ENCODE assay signal across 9 mouse cellular contexts in the genomic region with DNA sequence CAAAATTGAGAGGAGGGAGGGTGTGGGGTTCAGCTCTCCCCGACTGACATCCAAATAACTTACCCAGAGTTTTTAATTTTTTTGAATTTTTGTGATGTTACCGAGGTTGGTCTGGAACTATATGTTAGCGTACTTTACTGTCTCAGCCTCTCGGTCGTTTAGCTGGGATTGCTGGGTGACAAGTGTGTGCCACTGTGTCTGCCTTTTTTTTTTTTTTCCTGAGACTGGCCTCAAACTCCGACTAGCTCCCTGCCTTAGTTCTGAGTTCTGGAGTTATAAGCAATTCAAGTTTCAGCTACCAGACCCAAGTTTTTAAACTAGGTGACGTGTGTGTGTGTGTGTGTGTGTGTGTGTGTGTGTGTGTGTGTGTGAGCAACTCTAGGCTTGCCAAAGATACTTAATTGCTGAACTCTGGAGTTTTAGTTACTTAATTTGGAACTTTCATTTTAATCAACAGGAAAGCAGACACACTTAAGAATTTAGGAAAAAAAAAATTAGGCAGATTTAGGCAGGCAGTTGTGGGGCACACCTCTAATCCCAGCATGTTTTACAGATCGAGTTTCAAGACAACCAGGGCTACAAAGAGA. TPM values are rescaled to one million over a fixed set of nuclear protein-coding genes. Genes with fewer than 3 reads are reported as not detected.
DNase-seq lines count a peak whose midpoint lies in the region; ATAC-seq and TF ChIP-seq lines count a peak whose summit lies in the region.
"Had no signal": no experiment of that assay in that cellular context is flagged by ENCODE, and none has a peak within 500 bp of the region (broad histone marks: within the 10 kb centered on the region; RNA-seq: fewer than 3 reads in every experiment).

No protein-coding gene starts in this region.

- TF ChIP-seq RAD21 in CH12.LX (IDR thresholded peaks at IDR 0.05; ENCODE audit: low read depth, low read length), result no peak

- no peak for ATAC-seq in heart, embryonic 11.5 days (replicated peaks; ENCODE audit: insufficient number of reproducible peaks, low FRiP score, low TSS enrichment)
- no peak for ATAC-seq in forebrain, embryonic 14.5 days
- no peak for ATAC-seq in liver, embryonic 16.5 days (ENCODE audit: low read depth)

- intact Hi-C loops in heart, postnatal 25 days (cut with DNase I), result no loop called here

- peak overlapping the region; percentile 90 for H3K9ac ChIP-seq in heart, embryonic 11.5 days (ENCODE audit: low read depth, low read length)
- H3K9ac ChIP-seq in CH12.LX (ENCODE audit: insufficient read depth, low read depth), result peak overlapping the region; percentile 84
- peak overlapping the region; percentile 85 for H3K9ac ChIP-seq in forebrain, embryonic 14.5 days (ENCODE audit: low read length)
- peak overlapping the region; percentile 97 for H3K9ac ChIP-seq in liver, embryonic 16.5 days (ENCODE audit: low read depth, low read length)

- no peak for TF ChIP-seq EP300 in CH12.LX (IDR thresholded peaks at IDR 0.05; ENCODE audit: low read length)

- peak overlapping the region; percentile 79 for H3K4me2 ChIP-seq in heart, embryonic 11.5 days
- H3K4me2 ChIP-seq in CH12.LX (ENCODE audit: insufficient read depth, low read depth, poor library complexity, severe bottlenecking), result peak overlapping the region; percentile 96
- peak overlapping the region; percentile 69 for H3K4me2 ChIP-seq in forebrain, embryonic 14.5 days (ENCODE audit: low read length)
- H3K4me2 ChIP-seq in liver, embryonic 16.5 days (ENCODE audit: low read depth, low read length), result peak overlapping the region; percentile 83

- no peaks in the 10 kb centered on the region for H3K4me1 ChIP-seq in heart, embryonic 11.5 days (ENCODE audit: control insufficient read depth, insufficient read depth, low read length)
- peaks cover 4 to 30% of the 10 kb centered on the region in 2 experiments; a peak in 3 of 4 replicates for H3K4me1 ChIP-seq in CH12.LX (ENCODE audit: control insufficient read depth in 1 of 2, insufficient read depth in 2 of 2)
- H3K4me1 ChIP-seq in forebrain, embryonic 14.5 days (ENCODE audit: control insufficient read depth, insufficient read depth, low read length), result peaks cover 2% of the 10 kb centered on the region; the same call in 1 of the 2 replicates
- peaks cover 29% of the 10 kb centered on the region for H3K4me1 ChIP-seq in liver, embryonic 16.5 days (ENCODE audit: control insufficient read depth, low read depth, low read length)

- DNase-seq in heart, postnatal 25 days (ENCODE audit: low spot score), result no peak
- no peak for DNase-seq in CH12.LX (ENCODE audit: extremely low read depth)
- no peak for DNase-seq in forebrain, embryonic 14.5 days (ENCODE audit: low spot score)
- no peak for DNase-seq in ovary, postnatal 36 days (ENCODE audit: low spot score)
- no peak for DNase-seq in spleen, postnatal 4 days (ENCODE audit: low spot score in 2 of 2)
- DNase-seq in right cerebral cortex, adult 2 months (ENCODE audit: low spot score in 2 of 2), result no peak
- DNase-seq: right cerebral cortex, postnatal 14 days had no signal

- H3K36me3 ChIP-seq in heart, embryonic 11.5 days (ENCODE audit: control insufficient read depth, insufficient read depth, low read length), result no peaks in the 10 kb centered on the region
- peaks cover 0 to 13% of the 10 kb centered on the region in 2 experiments for H3K36me3 ChIP-seq in CH12.LX (replicated peaks in 1 of 2; ENCODE audit: control insufficient read depth in 1 of 2, insufficient read depth in 1 of 2, low read length in 1 of 2)
- no peaks in the 10 kb centered on the region for H3K36me3 ChIP-seq in forebrain, embryonic 14.5 days (ENCODE audit: control insufficient read depth, insufficient read depth, low read length)
- peaks cover 7% of the 10 kb centered on the region for H3K36me3 ChIP-seq in liver, embryonic 16.5 days (ENCODE audit: control insufficient read depth, insufficient read depth)

- no peak for TF ChIP-seq POLR2A in CH12.LX (IDR thresholded peaks at IDR 0.05; ENCODE audit: low read depth, low read length)

- TF ChIP-seq CTCF in CH12.LX (conservative IDR thresholded peaks at IDR 0.05 in 1 of 2, IDR thresholded peaks at IDR 0.05 in 1 of 2; ENCODE audit: low read depth in 2 of 2, low read length in 2 of 2), result no peak

- no peak overlapping the region for H3K27ac ChIP-seq in heart, embryonic 11.5 days (ENCODE audit: low read depth, low read length)
- H3K27ac ChIP-seq in CH12.LX (ENCODE audit: insufficient read depth, low read depth), result no peak overlapping the region
- no peak overlapping the region for H3K27ac ChIP-seq in forebrain, embryonic 14.5 days (ENCODE audit: low read depth, low read length)
- peak overlapping the region; percentile 37; the same call in 1 of the 2 replicates for H3K27ac ChIP-seq in liver, embryonic 16.5 days (ENCODE audit: low read length)

- dilution Hi-C loops in CH12.LX (cut with MboI; ENCODE audit: extremely low pct_ligation_motif_present, extremely low pct_unique_long_range_greater_than_20kb, low sequenced_read_pairs), result no loop called here

- WGBS in heart, embryonic 11.5 days (ENCODE audit: insufficient replicate concordance), result 24% methylated on average over 8 of the region's 8 CpGs
- 16% methylated on average over 8 of the region's 8 CpGs for WGBS in forebrain, embryonic 14.5 days
- 9% methylated on average over 8 of the region's 8 CpGs for WGBS in liver, embryonic 16.5 days (ENCODE audit: insufficient replicate concordance)

- peaks cover 62% of the 10 kb centered on the region for H3K79me2 ChIP-seq in CH12.LX (replicated peaks; ENCODE audit: control insufficient read depth, extremely low read depth, insufficient read depth, poor library complexity, severe bottlenecking)

- in situ Hi-C loops in CH12.LX (cut with MboI; ENCODE audit: low pct_ligation_motif_present, low pct_unique_long_range_greater_than_20kb, low sequenced_read_pairs), result no loop called here

- H3K9me3 ChIP-seq in heart, embryonic 11.5 days (replicated peaks; ENCODE audit: control insufficient read depth, low read length), result no peaks in the 10 kb centered on the region
- H3K9me3 ChIP-seq in CH12.LX (replicated peaks; ENCODE audit: low read length), result no peaks in the 10 kb centered on the region
- H3K9me3 ChIP-seq in forebrain, embryonic 14.5 days (replicated peaks; ENCODE audit: control insufficient read depth, low read length), result no peaks in the 10 kb centered on the region
- no peaks in the 10 kb centered on the region for H3K9me3 ChIP-seq in liver, embryonic 16.5 days (replicated peaks; ENCODE audit: control insufficient read depth, low read length)

- no peaks in the 10 kb centered on the region for H3K27me3 ChIP-seq in heart, embryonic 11.5 days (ENCODE audit: control insufficient read depth, insufficient read depth, low read length)
- H3K27me3 ChIP-seq in CH12.LX (replicated peaks), result no peaks in the 10 kb centered on the region
- H3K27me3 ChIP-seq in forebrain, embryonic 14.5 days (replicated peaks; ENCODE audit: control insufficient read depth, insufficient read depth, low read length), result no peaks in the 10 kb centered on the region
- H3K27me3 ChIP-seq in liver, embryonic 16.5 days (ENCODE audit: control insufficient read depth, insufficient read depth, low read depth, low read length), result no peaks in the 10 kb centered on the region

- H3K4me3 ChIP-seq in heart, embryonic 11.5 days (ENCODE audit: low read depth, low read length), result peak overlapping the region; percentile 86
- peak overlapping the region; percentile 76 to 93 (median 93) for H3K4me3 ChIP-seq in CH12.LX (replicated peaks in 1 of 3; ENCODE audit: low read depth in 2 of 3, low read length in 2 of 3, poor library complexity in 1 of 3)
- peak overlapping the region; percentile 77 for H3K4me3 ChIP-seq in forebrain, embryonic 14.5 days (ENCODE audit: low read depth, low read length)
- peak overlapping the region; percentile 99 for H3K4me3 ChIP-seq in liver, embryonic 16.5 days (ENCODE audit: low read depth, low read length)

TF ChIP-seq in CH12.LX, 34 proteins besides CTCF, POLR2A, EP300 and RAD21:
- TF ChIP-seq CHD1 (IDR thresholded peaks at IDR 0.05; ENCODE audit: low read depth, low read length), result 0 out of 2 replicates have a peak, but pooled peaks have one; percentile 46
- TF ChIP-seq ZNF384 (IDR thresholded peaks at IDR 0.05; ENCODE audit: low read depth, low read length), result peak; percentile 66
- TF ChIP-seq ZC3H11A (IDR thresholded peaks at IDR 0.05; ENCODE audit: low read depth, low read length), result no peak

RNA-seq across cellular contexts. Expression of a gene that starts 1.3 kb away (rescaled TPM):
- polyA plus RNA-seq in heart, embryonic 11.5 days (2014; fragmentation: Nextera tagmentation; extraction: Ambion mirVana), result 54.1 and 56.6 TPM in 2 replicates
- total RNA-seq in heart, postnatal 25 days (2021), result under 1 TPM; 0.88 to 0.95 TPM
- total RNA-seq in CH12.LX (2012; rRNA removed) (61.7 and 66.1 TPM in 2 replicates), CH12.LX (2014; rRNA removed) (144 and 158 TPM in 2 replicates)
- polyA plus RNA-seq in CH12.LX (2012; ENCODE audit: insufficient read length, low read depth), result 67.8 and 69.6 TPM in 2 replicates
- polyA plus RNA-seq in forebrain, embryonic 14.5 days (2014; fragmentation: Nextera tagmentation; extraction: Ambion mirVana), result 40.5 and 41.6 TPM in 2 replicates
- 50.1 and 54.8 TPM in 2 replicates for polyA plus RNA-seq in liver, embryonic 16.5 days (2015; fragmentation: Nextera tagmentation; extraction: Ambion mirVana)

RNA-seq across cellular contexts. Expression of a gene that starts 39.8 kb away (rescaled TPM):
- 54.7 and 56.9 TPM in 2 replicates for polyA plus RNA-seq in heart, embryonic 11.5 days (2014; fragmentation: Nextera tagmentation; extraction: Ambion mirVana)
- total RNA-seq in heart, postnatal 25 days (2021), result 10 to 100 TPM; 66.3 to 69.6 TPM
- 56.0 and 62.2 TPM in 2 replicates for total RNA-seq in CH12.LX (2012; rRNA removed)
- 74.4 and 79.5 TPM in 2 replicates for total RNA-seq in CH12.LX (2014; rRNA removed)
- 116 and 124 TPM in 2 replicates for polyA plus RNA-seq in CH12.LX (2012; ENCODE audit: insufficient read length, low read depth)
- polyA plus RNA-seq in forebrain, embryonic 14.5 days (2014; fragmentation: Nextera tagmentation; extraction: Ambion mirVana), result 37.4 and 38.2 TPM in 2 replicates
- polyA plus RNA-seq in liver, embryonic 16.5 days (2015; fragmentation: Nextera tagmentation; extraction: Ambion mirVana), result 21.3 and 24.7 TPM in 2 replicates

RNA-seq across cellular contexts. Expression of a gene that starts 57.1 kb away (rescaled TPM):
- polyA plus RNA-seq in heart, embryonic 11.5 days (2014; fragmentation: Nextera tagmentation; extraction: Ambion mirVana), result 10.9 and 13.4 TPM in 2 replicates
- total RNA-seq in heart, postnatal 25 days (2021), result 1 to 10 TPM; 3.8 to 4.8 TPM
- total RNA-seq in CH12.LX (2012; rRNA removed) (7.3 and 7.6 TPM in 2 replicates), CH12.LX (2014; rRNA removed) (9.1 and 11.0 TPM in 2 replicates)
- 40.2 and 42.0 TPM in 2 replicates for polyA plus RNA-seq in CH12.LX (2012; ENCODE audit: insufficient read length, low read depth)
- 1.8 and 2.5 TPM in 2 replicates for polyA plus RNA-seq in forebrain, embryonic 14.5 days (2014; fragmentation: Nextera tagmentation; extraction: Ambion mirVana)
- 34.2 and 34.6 TPM in 2 replicates for polyA plus RNA-seq in liver, embryonic 16.5 days (2015; fragmentation: Nextera tagmentation; extraction: Ambion mirVana)
